Mouse (Mus musculus): ENCODE measurements around the gene C530008M17Rik.

Gene C530008M17Rik

DNA sequence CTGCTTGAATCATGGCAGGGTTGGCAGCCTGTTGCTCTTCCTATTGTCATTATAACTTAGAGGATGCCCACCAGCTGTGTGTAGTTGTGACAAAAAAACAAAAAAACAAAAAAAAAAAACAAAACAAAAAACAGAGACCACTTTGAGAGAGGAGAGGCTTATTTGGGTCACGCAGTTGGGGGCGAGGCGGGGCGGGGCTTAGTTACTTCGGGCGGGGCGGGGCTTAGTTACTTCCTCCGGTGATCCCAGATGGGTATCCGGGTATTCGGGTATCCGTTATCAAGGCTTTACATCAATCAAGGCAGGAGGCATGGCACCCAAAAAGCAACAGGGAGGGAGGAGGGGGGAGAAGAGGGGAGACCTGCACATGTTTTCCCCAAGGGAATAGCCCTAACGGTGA is 46.3 kb downstream of the C530008M17Rik start:
- DNase-seq = no peak

DNA sequence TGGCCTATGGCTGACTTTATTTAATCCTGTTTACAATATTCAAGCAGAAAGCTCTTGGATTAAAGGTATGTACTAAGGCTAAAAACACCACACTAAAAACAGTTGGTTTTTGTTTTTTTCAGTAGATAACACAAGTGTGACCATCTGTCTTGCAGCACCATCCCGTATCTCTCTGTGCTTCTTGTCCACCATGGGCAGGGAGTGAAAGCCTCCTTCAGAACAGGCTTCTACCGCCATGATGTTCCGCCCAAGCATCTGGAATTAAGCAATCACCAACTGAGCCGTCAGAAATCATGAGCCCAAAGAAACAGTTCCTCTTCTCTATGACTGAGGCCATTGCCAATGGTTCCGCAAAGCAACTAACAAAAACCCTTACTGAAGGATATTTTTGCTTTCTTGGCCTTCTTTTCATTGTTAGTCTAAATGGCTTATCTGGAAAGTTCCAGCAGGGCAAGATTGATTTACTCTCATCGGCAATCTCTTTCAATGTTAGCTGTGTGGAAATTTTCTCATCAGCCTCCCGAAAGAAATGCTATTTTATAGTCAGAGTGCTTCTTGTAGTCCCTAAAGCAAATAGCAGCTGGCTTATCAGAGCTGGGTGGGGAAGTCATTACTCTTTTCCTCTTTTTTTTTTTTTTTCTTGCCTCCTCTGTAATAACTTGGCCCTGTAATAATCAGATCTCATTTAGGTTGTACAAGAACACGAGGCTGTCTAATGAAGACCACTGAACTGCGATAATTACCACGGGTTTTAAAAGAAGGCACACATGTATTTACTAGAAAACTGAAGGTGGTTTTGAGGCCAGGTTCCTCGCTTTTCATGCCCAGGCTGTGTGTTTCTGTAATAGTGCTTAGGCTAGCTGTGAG is 49.2 kb downstream of the C530008M17Rik start:
- no peak for DNase-seq

GRCm38 (mm10) chr5:76707072-76707471 is 50.8 kb downstream of the C530008M17Rik start:
- no peak for DNase-seq

- no peak for DNase-seq
Observed at GRCm38 (mm10) chr5:76708004-76708403, 51.7 kb downstream of the C530008M17Rik start.

DNA sequence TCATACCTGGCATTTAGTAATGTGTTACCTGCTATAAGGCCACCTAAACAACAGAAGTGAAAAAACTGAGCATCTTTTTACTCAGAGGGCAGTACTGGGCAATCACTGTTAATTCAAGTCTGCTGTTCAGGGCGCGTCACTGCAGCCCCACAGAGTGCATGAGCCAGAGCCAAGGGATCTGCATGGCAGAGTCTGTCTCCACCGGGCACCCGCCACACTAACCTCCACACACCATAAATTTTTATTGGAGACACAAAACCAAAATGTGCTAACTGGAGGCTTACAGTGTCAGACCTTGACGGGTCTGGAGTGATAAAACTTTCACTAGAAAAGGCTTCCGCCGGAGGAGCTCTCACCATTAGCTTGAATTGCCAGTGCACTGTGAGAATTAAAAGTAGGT is 57.4 kb downstream of the C530008M17Rik start:
- DNase-seq = no peak

- DNase-seq = no peak
Observed at GRCm38 (mm10) chr5:76719954-76720353, 63.6 kb downstream of the C530008M17Rik start.

DNA sequence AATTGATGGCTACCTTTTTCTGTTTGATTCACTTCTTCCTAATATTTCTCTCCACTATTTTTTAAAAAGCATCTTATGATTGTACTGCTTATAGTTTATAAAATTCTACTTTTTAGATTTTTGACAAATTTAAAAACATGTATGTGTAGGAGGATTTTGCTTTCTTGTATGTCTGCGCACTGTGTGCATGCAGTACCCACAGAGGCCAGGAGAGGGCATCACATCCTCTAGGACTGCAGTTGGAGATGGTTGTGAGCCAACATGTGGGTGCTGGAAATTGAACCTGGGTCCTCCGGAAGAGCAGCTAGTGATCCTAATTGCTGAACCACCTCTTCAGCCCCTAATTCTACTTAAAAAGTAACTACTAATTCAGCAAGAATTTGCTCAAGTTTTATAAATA is 68.6 kb downstream of the C530008M17Rik start:
- DNase-seq = no peak

- DNase-seq = no peak
Observed at GRCm38 (mm10) chr5:76726518-76727103, 70.3 kb downstream of the C530008M17Rik start.

- DNase-seq = no peak
Observed at GRCm38 (mm10) chr5:76733055-76733641, 76.8 kb downstream of the C530008M17Rik start.

DNA sequence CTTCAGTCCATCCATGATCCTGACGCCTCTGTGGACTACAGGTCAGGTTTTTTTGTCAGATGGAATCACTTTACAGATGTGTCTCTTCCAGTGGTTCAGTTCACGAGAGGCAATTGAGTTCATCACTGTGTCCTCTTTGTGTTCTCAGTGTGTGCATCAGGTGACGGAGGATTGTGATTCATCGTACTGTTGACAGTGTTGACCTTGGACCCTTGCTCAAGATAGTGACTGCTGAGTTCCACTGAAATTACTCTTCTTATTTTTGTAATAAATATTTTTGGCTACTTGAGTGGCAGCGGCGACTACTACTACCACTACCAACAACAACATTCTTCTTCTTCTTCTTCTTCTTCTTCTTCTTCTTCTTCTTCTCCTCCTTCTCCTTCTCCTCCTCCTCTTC is 85.2 kb downstream of the C530008M17Rik start:
- no peak for DNase-seq

DNA sequence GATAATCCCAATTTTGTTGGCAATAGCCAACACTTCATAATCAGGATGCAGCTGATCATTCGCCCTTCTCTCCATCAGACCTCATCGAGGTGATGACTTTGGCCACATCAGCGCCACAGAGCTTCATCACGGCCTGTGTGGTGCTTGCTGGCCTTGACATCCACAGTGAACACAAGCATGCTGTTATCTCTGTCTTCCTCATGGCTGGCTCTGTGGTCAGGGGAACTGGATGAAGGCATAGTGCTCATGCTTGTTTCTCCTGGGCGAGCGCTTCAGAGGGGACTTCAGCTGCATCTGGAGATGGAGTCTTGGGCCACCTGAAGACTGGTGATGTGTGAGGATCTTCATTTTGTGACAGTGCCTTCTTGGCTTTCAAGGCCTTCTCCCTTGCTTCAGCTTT is 85.8 kb downstream of the C530008M17Rik start:
- DNase-seq = no peak

GRCm38 (mm10) chr5:76744737-76745209 is 88.5 kb downstream of the C530008M17Rik start:
- DNase-seq = no peak

GRCm38 (mm10) chr5:76747851-76748250 is 91.5 kb downstream of the C530008M17Rik start:
- DNase-seq = no peak

DNA sequence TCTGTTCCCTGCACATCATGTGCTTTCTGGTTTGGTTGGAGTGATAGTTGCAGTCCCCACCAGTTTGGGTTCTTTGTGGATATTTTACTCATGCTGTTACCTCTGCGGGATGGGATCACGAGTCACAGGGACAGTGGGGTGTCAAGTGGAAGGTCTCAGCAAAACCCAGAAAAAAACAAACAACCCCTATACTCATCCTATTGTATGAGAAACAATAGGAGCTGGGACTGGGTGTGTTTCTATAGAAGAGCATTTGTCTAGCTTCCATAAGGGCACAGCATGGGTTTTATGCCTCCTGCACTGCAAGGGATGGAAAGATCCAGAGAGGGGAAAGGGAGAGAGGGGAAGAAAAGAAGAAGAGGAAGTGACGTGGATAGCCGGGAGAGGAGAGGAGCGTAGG is 96.0 kb downstream of the C530008M17Rik start:
- no peak for DNase-seq

DNA sequence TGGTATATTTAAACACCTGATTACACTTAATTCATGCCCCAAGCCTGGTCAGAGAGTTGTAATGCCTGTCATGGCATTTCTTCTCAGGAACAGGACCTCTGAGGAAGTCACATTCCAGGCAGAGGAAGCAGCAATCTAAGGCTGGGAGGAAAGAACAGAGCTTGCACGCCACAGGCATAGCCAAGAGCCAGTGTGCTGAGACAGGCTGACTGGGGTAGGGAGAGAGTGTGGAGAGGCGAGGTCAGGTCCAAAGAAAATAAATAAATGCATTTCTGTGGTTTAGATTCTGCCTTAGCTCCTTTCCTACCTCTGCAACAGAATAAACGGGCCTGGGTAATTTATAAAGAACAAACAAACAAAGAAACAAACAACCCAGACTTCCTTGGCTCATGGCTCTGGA is 104.0 kb downstream of the C530008M17Rik start:
- DNase-seq = no peak

DNA sequence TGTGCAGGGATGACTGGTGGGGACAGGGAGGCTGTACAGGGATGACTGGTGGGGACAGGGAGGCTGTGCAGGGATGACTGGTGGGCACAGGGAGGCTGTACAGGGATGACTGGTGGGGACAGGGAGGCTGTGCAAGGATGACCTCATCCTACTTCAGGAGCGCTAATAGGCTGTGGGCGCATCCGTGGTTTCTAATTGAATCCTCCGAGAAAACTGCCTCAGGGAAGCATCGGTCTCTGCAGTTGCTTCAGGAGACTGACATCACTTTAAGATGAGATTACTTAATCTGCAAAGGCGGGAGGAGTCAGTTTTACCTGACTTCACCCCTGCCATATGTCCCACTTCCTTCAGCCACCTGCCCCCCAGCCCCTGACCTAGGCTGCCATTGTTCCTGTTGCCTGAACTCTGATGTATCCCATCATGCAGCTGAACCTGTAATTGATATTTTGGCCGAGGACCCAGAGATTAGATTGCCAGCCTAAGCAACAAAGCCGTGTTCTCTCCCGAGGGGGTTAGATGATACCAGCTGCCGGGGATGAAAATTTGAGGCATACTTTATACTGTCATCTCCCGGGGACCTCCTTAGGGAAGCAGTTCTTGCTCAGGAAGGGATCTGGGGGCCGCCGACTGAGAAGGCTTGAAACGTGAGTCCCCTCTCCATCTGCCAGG is 105.9 kb downstream of the C530008M17Rik start:
- no peak for DNase-seq

DNA sequence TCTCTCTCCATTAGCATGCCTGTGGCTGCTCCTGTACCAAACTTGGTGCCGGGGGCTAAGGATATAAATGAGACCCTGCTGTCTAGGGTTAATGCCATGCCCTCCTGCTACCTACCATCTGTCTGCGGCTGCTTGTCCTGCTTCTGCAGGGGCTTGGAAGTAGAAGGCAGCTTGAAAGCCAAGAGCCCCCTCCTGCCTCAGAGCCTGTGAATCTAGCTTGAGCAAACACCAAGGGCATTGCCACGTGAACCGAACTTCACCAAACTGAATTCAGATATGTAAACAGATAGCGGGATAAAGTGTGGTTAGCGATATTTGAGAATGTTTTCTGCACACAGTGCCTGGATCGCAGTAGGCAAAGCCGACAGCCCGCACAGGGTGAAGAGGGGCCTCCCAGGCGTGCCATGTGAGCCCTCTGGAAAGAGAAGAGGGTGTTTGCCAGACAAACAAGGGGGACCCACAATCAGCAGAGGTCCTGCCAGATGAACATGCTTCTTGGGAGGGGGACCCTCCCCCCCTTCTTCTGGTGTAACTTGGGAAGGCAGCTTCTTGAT is 106.9 kb downstream of the C530008M17Rik start:
- DNase-seq = no peak

DNA sequence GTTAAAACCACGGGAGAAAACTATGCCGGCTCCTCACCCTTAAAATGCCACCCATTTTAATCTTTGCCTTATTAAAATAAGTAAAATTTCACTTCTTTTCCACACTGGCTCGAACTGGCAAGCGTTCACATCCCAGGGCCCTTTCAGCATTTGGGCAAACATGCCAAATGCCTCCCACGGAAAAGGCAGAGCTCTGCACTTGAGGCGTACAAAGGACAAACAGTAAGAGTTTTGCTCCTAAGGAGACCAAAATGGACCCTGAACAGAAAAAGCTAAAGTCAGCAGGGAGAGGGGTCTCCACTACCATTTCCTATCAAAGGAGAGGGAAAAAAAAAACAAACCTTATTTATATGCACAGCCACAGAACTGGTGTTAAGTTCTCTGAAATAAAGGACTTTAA is 107.4 kb downstream of the C530008M17Rik start:
- DNase-seq = no peak

GRCm38 (mm10) chr5:76769014-76769413 is 112.7 kb downstream of the C530008M17Rik start:
- DNase-seq = no peak

DNA sequence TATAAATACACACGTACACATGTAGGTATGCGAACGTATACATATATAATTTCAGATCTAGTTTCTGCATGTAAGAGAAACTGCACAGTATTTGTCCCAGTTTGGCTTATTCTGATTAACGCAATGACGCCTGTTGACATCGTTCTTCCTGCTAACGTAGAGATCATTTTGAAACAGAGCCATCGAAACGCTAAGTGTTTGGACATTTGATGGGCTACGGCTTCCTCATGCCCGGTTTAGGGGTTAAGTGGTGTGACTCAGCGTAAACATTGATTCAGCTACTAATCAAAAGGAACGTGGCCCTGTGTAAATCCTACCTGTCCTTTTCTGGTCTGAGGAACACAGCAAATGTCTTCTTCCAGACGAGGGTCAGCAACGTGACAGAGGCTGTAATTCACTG is 113.3 kb downstream of the C530008M17Rik start:
- no peak for DNase-seq

GRCm38 (mm10) chr5:76771371-76771770 is 115.1 kb downstream of the C530008M17Rik start:
- no peak for DNase-seq

- no peak for DNase-seq
Observed at GRCm38 (mm10) chr5:76772831-76773230, 116.5 kb downstream of the C530008M17Rik start.

Measured in right cerebral cortex, postnatal 4 days (tissue).